Mouse (Mus musculus): ENCODE measurements around the gene Cercam.
A peak's percentile ranks its signal among the peaks of the same experiment; 100 is the strongest.

Gene Cercam

GRCm38 (mm10) chr2:29868949-29869645, at the start of gene Cercam:
Gene Cercam (plus strand): TSS chr2:29869164.
- peak; percentile 85 for DNase-seq (ENCODE audit: low read depth, low spot score)

GRCm38 (mm10) chr2:29819363-29819762, 49.6 kb upstream of the Cercam start:
- no peak for DNase-seq (ENCODE audit: low read depth, low spot score)

DNA sequence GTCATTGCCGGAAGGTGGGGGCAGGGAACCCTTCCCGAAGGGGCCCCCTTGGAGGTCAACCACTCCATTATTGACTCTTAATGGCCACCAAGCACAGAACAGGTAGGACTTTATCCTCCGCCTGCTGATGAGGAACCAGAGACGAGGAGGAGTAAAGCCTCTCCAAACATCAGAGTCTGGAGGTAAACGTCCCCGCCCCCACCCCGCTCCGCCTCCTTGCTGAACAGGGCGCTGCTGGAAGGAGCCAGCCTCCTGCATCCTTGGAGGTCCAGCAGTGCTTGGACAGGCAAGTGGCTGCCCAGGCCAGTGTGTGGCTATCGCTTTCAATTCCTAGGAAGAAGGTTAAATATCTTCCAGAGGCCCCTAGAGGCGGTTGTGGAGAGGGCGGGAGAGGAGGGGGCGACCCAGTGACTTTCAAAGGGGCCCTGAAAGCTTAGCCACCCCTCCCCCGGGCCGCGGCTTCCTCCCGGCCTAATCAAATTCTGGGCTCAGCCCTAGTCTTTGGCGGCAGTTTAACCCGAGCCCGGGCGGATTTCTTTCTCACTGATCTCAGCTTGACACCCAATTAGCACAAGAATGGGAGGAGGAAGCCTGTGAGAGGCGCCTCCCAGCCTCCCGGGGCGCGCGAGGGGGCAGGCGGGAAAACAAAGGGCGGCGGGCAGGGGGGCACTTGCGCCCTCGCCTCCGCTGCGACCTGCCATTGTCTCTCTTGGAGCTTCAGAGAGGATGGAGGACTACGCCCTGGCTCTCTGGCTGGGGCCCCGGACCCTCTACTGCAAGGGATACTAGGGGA, 48.7 kb upstream of the Cercam start, which contains the start of gene Urm1:
Gene Urm1 (plus strand): TSS at position 51 of the 793 bp plus-strand sequence.
- DNase-seq (ENCODE audit: low read depth, low spot score) = peak; percentile 56

DNA sequence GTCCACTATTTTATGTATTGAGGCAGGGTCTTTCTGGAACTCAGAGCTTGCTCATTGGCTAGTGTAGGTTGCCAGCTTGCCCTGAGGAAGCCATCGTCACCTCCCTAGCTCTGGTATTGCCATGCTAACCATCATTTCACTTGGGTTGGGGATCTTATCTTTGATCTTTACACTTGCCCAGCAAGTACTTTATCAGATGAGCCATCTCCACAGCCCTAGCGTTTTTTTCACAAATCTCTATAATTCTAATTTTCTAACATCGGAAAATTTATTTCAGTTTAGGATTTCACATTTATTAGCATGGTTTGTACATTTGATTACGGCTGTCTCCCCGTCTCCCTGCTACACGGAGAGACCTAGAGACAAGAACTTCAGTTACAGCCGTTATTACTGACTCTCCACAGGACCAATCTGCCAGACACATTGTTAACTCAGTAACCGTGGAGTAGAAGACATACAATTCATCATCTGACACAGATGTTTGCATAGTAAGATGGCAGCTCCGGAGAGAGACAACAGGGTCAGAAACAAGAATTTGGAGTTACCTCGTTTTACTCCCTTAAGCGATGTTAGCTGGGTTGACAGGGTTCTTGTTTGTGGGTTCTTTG, 42.5 kb upstream of the Cercam start:
- DNase-seq (ENCODE audit: low read depth, low spot score) = no peak

DNA sequence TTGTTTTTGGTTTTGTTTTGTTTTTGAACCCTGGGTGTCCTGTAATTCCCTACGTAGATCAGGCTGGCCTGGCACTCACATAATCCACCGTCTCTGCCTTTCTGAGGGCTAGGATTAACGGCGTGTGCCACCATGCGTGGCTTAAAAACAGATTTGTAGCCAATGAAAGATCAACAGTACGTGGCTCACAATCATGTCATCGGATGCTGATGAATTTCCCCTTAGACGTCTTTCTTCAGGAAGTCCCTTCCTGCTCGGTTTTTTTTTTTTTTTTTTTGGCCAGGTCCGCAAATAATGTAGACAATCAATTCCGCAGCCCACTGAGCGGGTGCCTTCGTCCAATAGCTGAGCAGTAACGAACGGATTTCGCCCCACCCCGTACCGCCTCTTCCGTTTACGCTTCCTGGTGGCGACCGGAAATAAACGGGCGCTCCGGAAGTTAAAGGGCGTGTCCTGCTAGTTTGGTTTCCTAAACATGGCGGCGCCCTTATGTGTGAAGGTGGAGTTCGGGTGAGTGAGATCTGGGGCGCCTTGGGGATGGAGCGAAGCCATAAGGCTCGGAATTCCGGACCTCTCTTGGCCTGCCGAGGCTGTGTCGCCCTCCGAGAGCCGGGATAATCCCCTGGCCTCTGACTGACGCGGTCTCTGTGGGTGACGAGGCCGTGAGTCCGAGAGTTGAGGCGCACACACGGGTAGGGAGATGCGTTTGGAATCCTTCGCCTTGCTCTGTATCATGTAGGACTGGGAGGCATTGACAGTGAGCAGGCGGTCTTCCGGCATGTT, 41.8 kb upstream of the Cercam start:
- DNase-seq (ENCODE audit: low read depth, low spot score) = peak; percentile 94

DNA sequence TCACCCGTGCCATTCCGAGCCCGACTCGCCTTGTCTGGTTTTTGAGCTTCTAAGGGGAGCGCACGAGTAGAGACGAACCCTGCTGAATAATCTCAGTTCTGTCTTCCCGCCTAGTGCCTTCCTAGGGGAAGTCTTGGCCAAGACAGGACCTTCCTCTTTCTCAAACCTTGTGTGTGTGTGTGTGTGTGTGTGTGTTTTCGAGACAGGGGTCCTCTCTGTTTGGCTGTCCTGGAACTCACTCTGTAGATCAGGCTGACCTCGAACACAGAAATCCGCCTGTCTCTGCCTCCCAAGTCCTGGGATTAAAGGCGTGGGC, 41.3 kb upstream of the Cercam start:
- DNase-seq (ENCODE audit: low read depth, low spot score) = no peak

GRCm38 (mm10) chr2:29831106-29831505, 37.9 kb upstream of the Cercam start:
- no peak for DNase-seq (ENCODE audit: low read depth, low spot score)

DNA sequence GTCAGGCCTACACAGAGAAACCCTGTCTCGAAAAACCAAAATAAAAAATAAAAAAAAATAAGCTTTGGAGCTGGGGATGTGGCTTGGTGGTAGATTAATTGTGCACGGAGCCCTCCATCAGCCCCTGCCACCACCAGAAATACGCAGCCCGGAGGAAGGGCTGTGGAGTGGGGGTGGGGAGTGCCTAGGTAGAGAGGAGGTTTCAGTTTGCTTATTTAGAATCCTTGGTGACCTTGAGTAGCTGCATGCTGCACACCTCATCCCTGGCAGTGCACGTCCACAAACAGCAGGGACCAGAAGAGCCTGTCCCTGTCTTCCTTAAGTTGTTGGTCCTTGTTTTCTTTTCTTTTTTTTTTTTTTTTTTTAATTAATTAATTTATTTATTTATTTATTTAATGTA, 35.2 kb upstream of the Cercam start:
- no peak for DNase-seq (ENCODE audit: low read depth, low spot score)

GRCm38 (mm10) chr2:29835391-29835899, 33.5 kb upstream of the Cercam start:
- no peak for DNase-seq (ENCODE audit: low read depth, low spot score)

DNA sequence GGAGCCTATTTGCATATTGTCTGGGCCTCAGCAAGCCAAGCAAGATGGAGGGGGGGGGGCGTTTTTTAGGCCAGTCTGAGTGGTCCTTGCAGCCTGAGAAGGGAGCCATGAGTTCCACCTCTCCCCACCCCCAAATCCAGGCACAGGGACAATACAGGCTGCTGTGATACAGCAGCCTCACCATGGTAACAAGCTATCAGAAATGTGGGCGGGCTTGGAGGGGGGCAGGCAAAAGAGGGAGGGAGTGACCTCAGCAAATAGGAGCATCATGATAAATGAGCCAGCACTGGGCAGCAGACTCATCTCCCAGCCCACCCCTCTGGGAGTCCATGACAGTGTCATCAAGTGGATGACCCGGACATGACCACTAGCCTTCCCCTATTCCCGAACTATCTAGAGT, 29.5 kb upstream of the Cercam start:
- no peak for DNase-seq (ENCODE audit: low read depth, low spot score)

DNA sequence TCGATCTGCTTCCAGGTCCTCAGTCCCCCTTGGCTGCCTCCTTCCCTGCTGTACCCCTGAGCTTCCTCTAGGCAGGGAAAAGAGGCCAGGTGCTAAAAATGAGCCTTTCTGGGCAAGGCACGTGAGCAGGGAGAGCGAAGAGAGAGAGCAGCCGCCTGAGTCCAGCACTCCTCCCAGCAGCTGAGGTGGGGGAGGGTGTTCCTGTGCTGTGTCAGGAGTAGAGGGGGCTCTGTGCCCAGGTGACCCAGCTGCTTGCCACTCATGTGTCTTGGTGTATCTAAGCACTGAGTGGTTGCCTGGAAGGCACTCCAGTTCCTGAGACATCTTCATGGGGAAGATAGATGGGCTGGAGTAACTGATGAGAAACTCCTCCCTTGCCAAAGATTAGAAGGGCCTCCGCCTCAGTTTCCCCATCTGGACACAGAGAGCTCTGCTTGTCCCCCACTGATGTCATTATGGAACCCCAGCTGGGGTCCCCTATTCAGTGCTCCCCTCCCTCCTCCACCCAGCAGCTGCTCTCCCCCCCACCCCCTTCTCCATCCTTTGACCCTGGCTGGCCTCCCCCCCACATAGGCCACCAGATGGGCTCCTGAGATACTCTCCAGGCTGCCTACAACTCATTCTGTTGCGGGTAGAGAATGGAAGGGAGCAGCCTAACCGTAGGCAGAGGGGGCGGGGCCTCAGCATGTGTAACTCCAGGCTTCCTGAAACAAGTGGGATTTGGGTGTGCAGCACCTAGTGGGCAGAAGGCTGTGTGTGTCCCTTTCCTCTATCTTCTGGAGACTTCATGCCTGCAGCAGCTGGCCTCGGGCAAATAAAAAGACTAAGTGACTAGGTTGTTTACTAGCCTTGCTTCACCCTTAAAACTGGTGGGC, 25.5 kb upstream of the Cercam start:
- DNase-seq (ENCODE audit: low read depth, low spot score) = no peak

- no peak for DNase-seq (ENCODE audit: low read depth, low spot score)
Measured at GRCm38 (mm10) chr2:29844115-29844514, 24.8 kb upstream of the Cercam start.

DNA sequence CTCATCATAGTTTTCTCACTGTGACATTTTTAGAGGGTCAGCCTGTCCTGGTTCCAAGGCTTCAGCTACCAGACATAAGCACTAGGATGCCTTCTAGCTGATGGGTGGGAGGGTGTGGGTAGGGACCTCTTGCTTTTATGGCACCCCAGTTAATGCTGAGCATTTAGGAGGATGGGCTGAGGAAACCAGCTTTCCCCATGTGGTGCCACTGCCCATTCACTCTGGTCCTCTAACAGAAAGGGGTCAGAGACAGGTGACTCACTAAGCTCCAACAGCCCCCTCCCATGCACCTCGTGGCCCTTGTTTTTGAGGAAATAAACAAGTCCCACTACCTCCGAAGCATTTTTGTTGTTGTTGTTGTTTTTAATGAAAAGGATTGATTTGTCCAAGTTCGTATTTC, 24.3 kb upstream of the Cercam start:
- no peak for DNase-seq (ENCODE audit: low read depth, low spot score)

GRCm38 (mm10) chr2:29845636-29846035, 23.3 kb upstream of the Cercam start:
- DNase-seq (ENCODE audit: low read depth, low spot score) = no peak

DNA sequence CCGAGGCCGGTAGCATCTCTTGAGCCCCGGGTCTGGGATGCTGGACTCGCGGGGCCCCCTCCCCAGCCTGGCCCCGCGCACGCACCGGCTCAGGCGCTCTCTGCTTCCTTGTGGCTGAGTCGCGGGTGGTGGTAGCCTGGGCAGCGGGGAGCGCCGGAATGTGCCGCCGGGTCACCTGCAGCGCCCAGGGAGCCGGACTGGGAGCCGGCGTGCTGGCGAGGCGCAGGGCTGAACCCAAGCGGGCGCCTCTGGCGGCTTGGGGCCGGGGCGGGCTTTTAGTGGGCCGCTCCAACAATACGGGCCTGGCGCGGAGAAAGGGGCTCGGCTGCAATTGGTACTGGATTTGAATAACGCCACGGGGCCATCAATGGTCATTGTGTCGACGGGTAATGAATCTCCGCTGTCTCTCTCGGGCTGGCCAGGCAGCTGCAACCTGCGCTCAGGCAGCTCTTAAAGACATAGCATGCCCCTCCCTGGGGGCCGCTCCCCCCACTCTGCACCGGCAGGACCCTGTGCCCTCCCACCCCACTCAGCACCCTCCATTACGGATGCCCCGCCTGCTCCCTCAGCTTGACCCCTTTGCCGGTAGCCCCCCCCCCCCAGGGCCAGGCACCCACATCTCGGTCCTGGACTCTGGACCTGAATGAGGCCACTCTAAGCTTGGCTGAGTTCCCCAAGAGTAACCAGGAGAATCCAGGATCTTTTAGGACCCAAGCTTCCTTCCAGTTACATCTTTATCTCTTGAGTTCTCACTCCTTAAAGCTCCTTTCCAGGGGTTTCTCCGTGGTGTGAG, 22.7 kb upstream of the Cercam start:
- no peak for DNase-seq (ENCODE audit: low read depth, low spot score)

DNA sequence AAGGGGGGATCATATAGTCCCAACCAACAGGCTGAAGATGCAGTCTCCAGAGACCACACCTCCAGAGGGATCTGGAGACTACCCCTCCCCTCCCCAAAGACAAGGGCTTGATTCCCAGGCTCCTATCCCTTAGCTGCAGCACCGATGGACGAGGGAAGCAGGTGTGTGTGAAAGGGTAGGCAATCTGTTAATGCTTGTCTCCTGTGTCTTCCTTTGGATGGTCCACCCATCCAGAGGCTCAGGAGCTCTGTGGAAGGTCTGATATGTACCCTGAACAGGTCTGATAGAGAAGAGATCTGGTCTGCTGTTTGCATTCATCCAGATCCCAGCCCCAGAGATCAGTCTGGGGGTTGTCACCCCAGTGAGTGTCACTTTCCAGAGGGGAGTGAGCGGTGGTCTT, 22.1 kb upstream of the Cercam start:
- DNase-seq (ENCODE audit: low read depth, low spot score) = no peak

GRCm38 (mm10) chr2:29849041-29849440, 19.9 kb upstream of the Cercam start:
- DNase-seq (ENCODE audit: low read depth, low spot score) = no peak

DNA sequence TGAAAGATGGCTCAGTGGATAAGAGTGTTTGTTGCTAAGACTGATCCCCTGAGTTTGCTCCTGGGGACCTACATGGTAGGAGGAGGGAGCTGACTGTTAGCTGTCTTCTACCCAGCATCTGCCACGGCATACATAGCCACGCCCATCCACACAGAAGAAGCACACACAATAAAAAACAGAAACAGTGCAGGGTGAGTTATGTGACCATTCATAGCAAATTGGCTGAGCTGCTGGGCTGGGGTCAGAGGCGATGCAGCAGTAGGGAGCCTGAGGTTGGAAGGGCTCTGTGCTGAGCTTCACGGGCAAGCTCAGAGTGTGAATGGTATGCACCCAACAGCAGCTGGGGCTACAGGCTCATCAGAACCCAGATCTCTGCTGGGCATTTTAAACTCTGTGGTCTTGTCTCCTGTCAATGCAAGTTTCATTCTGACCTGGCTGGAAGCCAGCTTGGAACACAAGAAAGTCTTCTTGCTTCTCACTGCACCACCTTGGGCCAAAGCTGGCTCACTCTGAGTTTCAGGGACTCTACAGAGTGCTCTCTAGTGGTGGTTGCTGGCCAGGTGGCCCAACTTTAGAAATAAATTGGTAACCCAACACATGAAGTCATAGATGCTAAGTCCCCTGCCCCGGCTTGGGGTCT, 19.0 kb upstream of the Cercam start:
- no peak for DNase-seq (ENCODE audit: low read depth, low spot score)

DNA sequence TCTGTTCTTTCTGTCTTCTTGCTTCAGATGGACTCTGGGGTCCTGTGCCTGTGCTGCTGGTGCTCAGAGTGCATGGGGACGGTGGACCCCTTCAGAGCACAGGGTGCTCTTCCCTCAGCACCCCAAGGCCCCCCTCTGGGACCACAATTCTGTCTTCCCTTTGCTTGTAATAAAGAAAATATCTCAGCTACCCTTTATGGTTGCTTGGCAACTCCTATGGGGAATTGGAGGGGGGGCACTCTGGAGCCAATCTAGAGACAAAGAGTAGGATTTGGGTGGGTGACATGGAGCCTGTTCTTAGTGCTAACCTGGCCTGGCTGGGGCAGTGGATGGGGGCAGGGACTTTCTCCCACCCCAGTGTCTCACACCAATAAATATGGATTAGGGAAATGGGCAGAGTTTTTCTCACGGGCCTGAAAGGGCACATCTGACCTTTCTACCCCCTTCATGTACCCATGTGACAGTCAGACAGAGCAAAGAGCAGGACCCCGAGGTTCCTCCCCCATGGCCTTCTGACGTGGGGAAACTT, 15.9 kb upstream of the Cercam start:
- DNase-seq (ENCODE audit: low read depth, low spot score) = no peak

Data from retina, postnatal 7 days (tissue).